Mouse (Mus musculus) CH12.LX (cell line): Measurements from ENCODE around the gene Dlx2. TPM values are rescaled to one million over a fixed set of nuclear protein-coding genes. Genes with fewer than 3 reads are reported as not detected.

Experiments
- DNase-seq: peaks from one replicate; pipeline ENCODE4 v3.0.0-alpha.2; 2013; ENCODE audit errors: extremely low read depth
- H3K27ac ChIP-seq: 2 replicates; pipeline ENCODE4 v1.5.1; 2012; ENCODE audit warnings: low read depth, mild to moderate bottlenecking, control low read depth, moderate library complexity; ENCODE audit not compliant: insufficient read depth
- H3K27me3 ChIP-seq: replicated peaks from 2 replicates; pipeline ENCODE3; 2012; ENCODE audit warnings: inconsistent platforms
- H3K36me3 ChIP-seq, 2 experiments: replicated peaks in 1 of 2; 2 replicates each; pipeline versions ENCODE3 to v1.6.1; 2012; ENCODE audit warnings: inconsistent platforms in 1 of 2, low read length in 1 of 2, mild to moderate bottlenecking in 1 of 2, mixed read lengths in 1 of 2, moderate library complexity in 1 of 2; ENCODE audit not compliant: control insufficient read depth in 1 of 2, insufficient read depth in 1 of 2
- H3K4me1 ChIP-seq, 2 experiments: 2 replicates each; pipeline ENCODE4 v1.6.1; 2012; ENCODE audit warnings: inconsistent platforms in 1 of 2, moderate library complexity in 1 of 2; ENCODE audit not compliant: insufficient read depth in 2 of 2, control insufficient read depth in 1 of 2
- H3K4me2 ChIP-seq: 2 replicates; pipeline ENCODE4 v1.6.1; 2012; ENCODE audit warnings: low read depth, mild to moderate bottlenecking, control low read depth; ENCODE audit not compliant: poor library complexity, insufficient read depth, severe bottlenecking
- H3K4me3 ChIP-seq, 3 experiments: fragments of 150-350 bp in 1 of 3; sonication (generic) in 1 of 3; replicated peaks in 1 of 3; 2 replicates each; pipeline versions ENCODE3 to v1.5.1; 2011 to 2012; ENCODE audit warnings: low read depth in 2 of 3, low read length in 2 of 3, mild to moderate bottlenecking in 2 of 3, moderate library complexity in 2 of 3, control low read depth in 1 of 3, improper control_type of control experiment in 1 of 3, inconsistent platforms in 1 of 3, mixed read lengths in 1 of 3; ENCODE audit not compliant: poor library complexity in 1 of 3
- H3K79me2 ChIP-seq: replicated peaks from 2 replicates; pipeline ENCODE4 v1.6.1; 2012; ENCODE audit warnings: mild to moderate bottlenecking, moderate library complexity; ENCODE audit not compliant: control insufficient read depth, poor library complexity, insufficient read depth, severe bottlenecking; ENCODE audit errors: extremely low read depth
- H3K9ac ChIP-seq: 2 replicates; pipeline ENCODE4 v1.6.1; 2012; ENCODE audit warnings: low read depth, mild to moderate bottlenecking, control low read depth, moderate library complexity; ENCODE audit not compliant: insufficient read depth
- H3K9me3 ChIP-seq: replicated peaks from 2 replicates; pipeline ENCODE3; 2012; ENCODE audit warnings: low read length, inconsistent platforms, mixed read lengths
- BHLHE40 ChIP-seq: IDR thresholded peaks from 2 replicates; pipeline ENCODE4 v1.6.1; 2011; ENCODE audit warnings: mild to moderate bottlenecking, low read depth, low read length, improper control_type of control experiment
- CHD1 ChIP-seq: IDR thresholded peaks from 2 replicates; pipeline ENCODE4 v1.6.1; 2012; ENCODE audit warnings: low read depth, low read length, improper control_type of control experiment, inconsistent platforms
- CHD2 ChIP-seq: IDR thresholded peaks from 2 replicates; pipeline ENCODE4 v1.6.1; 2011; ENCODE audit warnings: low read length, improper control_type of control experiment
- CTCF ChIP-seq, 2 experiments: IDR thresholded peaks in 1 of 2; conservative IDR thresholded peaks in 1 of 2; 2 replicates each; pipeline ENCODE4 v1.5.1; 2011 to 2012; ENCODE audit warnings: low read depth in 2 of 2, low read length in 2 of 2, improper control_type of control experiment in 1 of 2, inconsistent platforms in 1 of 2, mild to moderate bottlenecking in 1 of 2, moderate library complexity in 1 of 2
- E2F4 ChIP-seq: IDR thresholded peaks from 2 replicates; pipeline ENCODE4 v1.6.1; 2011; ENCODE audit warnings: low read depth, low read length, improper control_type of control experiment; ENCODE audit not compliant: insufficient replicate concordance
- HCFC1 ChIP-seq: IDR thresholded peaks from 2 replicates; pipeline ENCODE4 v1.6.1; 2012; ENCODE audit warnings: low read depth, mild to moderate bottlenecking, inconsistent platforms, low read length, improper control_type of control experiment
- IRF4 ChIP-seq: IDR thresholded peaks from 2 replicates; pipeline ENCODE4 v1.6.1; 2014; ENCODE audit warnings: low read depth, mild to moderate bottlenecking, inconsistent platforms, low read length, improper control_type of control experiment
- JUN ChIP-seq: IDR thresholded peaks from 2 replicates; pipeline ENCODE4 v1.6.1; 2011; ENCODE audit warnings: low read depth, mild to moderate bottlenecking, low read length, improper control_type of control experiment, moderate library complexity; ENCODE audit not compliant: insufficient read depth
- JUND ChIP-seq: conservative IDR thresholded peaks from 2 replicates; pipeline ENCODE4 v1.6.1; 2011; ENCODE audit warnings: low read depth, low read length, improper control_type of control experiment
- KAT2A ChIP-seq: IDR thresholded peaks from 2 replicates; pipeline ENCODE4 v1.6.1; 2012; ENCODE audit warnings: low read length, improper control_type of control experiment, inconsistent platforms; ENCODE audit not compliant: insufficient replicate concordance
- MAFK ChIP-seq: IDR thresholded peaks from 2 replicates; pipeline ENCODE4 v1.6.1; 2011; ENCODE audit warnings: low read length, improper control_type of control experiment; ENCODE audit not compliant: insufficient replicate concordance
- MEF2A ChIP-seq: IDR thresholded peaks from 2 replicates; pipeline ENCODE4 v1.6.1; 2014; ENCODE audit warnings: low read depth, mild to moderate bottlenecking, inconsistent platforms, low read length, improper control_type of control experiment, borderline replicate concordance
- MXI1 ChIP-seq: IDR thresholded peaks from 2 replicates; pipeline ENCODE4 v1.6.1; 2011; ENCODE audit warnings: mild to moderate bottlenecking, low read depth, low read length, improper control_type of control experiment
- MYC ChIP-seq: IDR thresholded peaks from 2 replicates; pipeline ENCODE4 v1.6.1; 2011; ENCODE audit warnings: low read depth, mild to moderate bottlenecking, improper control_type of control experiment, low read length
- NELFE ChIP-seq: IDR thresholded peaks from 2 replicates; pipeline ENCODE4 v1.6.1; 2011; ENCODE audit warnings: low read depth, low read length, improper control_type of control experiment
- NRF1 ChIP-seq: IDR thresholded peaks from 2 replicates; pipeline ENCODE4 v1.6.1; 2014; ENCODE audit warnings: low read depth, mild to moderate bottlenecking, inconsistent platforms, low read length, improper control_type of control experiment, moderate library complexity
- POLR2A ChIP-seq: IDR thresholded peaks from 2 replicates; pipeline ENCODE4 v1.6.1; 2011; ENCODE audit warnings: low read depth, mild to moderate bottlenecking, improper control_type of control experiment, low read length
- POLR2AphosphoS2 ChIP-seq: IDR thresholded peaks from 2 replicates; pipeline ENCODE4 v1.6.1; 2011; ENCODE audit warnings: low read depth, low read length, improper control_type of control experiment
- RAD21 ChIP-seq: IDR thresholded peaks from 2 replicates; pipeline ENCODE4 v1.6.1; 2011; ENCODE audit warnings: low read depth, mild to moderate bottlenecking, low read length, improper control_type of control experiment, moderate library complexity
- RCOR1 ChIP-seq: conservative IDR thresholded peaks from 2 replicates; pipeline ENCODE4 v1.6.1; 2012; ENCODE audit warnings: low read depth, mild to moderate bottlenecking, inconsistent platforms, low read length, improper control_type of control experiment
- SIN3A ChIP-seq: IDR thresholded peaks from 2 replicates; pipeline ENCODE4 v1.6.1; 2012; ENCODE audit warnings: low read length, improper control_type of control experiment, inconsistent platforms
- SMC3 ChIP-seq: IDR thresholded peaks from 2 replicates; pipeline ENCODE4 v1.6.1; 2011; ENCODE audit warnings: low read depth, low read length, improper control_type of control experiment
- TBP ChIP-seq: conservative IDR thresholded peaks from 2 replicates; pipeline ENCODE4 v1.6.1; 2011; ENCODE audit warnings: low read depth, low read length, improper control_type of control experiment
- TCF12 ChIP-seq: IDR thresholded peaks from 2 replicates; pipeline ENCODE4 v1.6.1; 2014; ENCODE audit warnings: low read depth, mild to moderate bottlenecking, inconsistent platforms, low read length, improper control_type of control experiment
- UBTF ChIP-seq: IDR thresholded peaks from 2 replicates; pipeline ENCODE4 v1.6.1; 2012; ENCODE audit warnings: low read depth, mild to moderate bottlenecking, inconsistent platforms, low read length, improper control_type of control experiment, moderate library complexity
- USF2 ChIP-seq: conservative IDR thresholded peaks from 2 replicates; pipeline ENCODE4 v1.6.1; 2011; ENCODE audit warnings: low read depth, low read length, improper control_type of control experiment
- ZC3H11A ChIP-seq: IDR thresholded peaks from 2 replicates; pipeline ENCODE4 v1.6.1; 2012; ENCODE audit warnings: low read depth, mild to moderate bottlenecking, inconsistent platforms, low read length, improper control_type of control experiment
- ZKSCAN1 ChIP-seq: IDR thresholded peaks from 2 replicates; pipeline ENCODE4 v1.6.1; 2012; ENCODE audit warnings: low read depth, inconsistent platforms, low read length, improper control_type of control experiment, borderline replicate concordance
- ZMIZ1 ChIP-seq: IDR thresholded peaks from 2 replicates; pipeline ENCODE4 v1.6.1; 2012; ENCODE audit warnings: low read depth, mild to moderate bottlenecking, inconsistent platforms, low read length, improper control_type of control experiment
- dilution Hi-C: fragments of 300-500 bp; cut with MboI; formaldehyde crosslinking; loops from 2 replicates; pipeline ENCODE4 v1.14.3; 2020; ENCODE audit warnings: low sequenced_read_pairs; ENCODE audit not compliant: extremely low pct_unique_long_range_greater_than_20kb, extremely low pct_ligation_motif_present
- in situ Hi-C: fragments of 300-500 bp; cut with MboI; formaldehyde crosslinking; loops from 3 replicates; pipeline ENCODE4 v1.14.3; 2019; ENCODE audit warnings: low sequenced_read_pairs, low pct_ligation_motif_present, low pct_unique_long_range_greater_than_20kb, mixed read lengths
- polyA plus RNA-seq: library from polyadenylated mRNA; unstranded; fragments of >175 nt; gene quantifications from 2 replicates; pipeline ENCODE4 v1.2.1, GENCODE M21; 2012; ENCODE audit warnings: low read depth; ENCODE audit not compliant: insufficient read length
- total RNA-seq, 2 experiments: library from RNA; depleted of rRNA; stranded (reverse); fragments of 300-350 nt in 1 of 2; fragments of >200 nt in 1 of 2; gene quantifications; 2 replicates each; pipeline ENCODE4 v1.2.3; 2012 to 2014

The Dlx2 gene
- total and polyA plus RNA-seq, 3 experiments: not detected

DNA sequence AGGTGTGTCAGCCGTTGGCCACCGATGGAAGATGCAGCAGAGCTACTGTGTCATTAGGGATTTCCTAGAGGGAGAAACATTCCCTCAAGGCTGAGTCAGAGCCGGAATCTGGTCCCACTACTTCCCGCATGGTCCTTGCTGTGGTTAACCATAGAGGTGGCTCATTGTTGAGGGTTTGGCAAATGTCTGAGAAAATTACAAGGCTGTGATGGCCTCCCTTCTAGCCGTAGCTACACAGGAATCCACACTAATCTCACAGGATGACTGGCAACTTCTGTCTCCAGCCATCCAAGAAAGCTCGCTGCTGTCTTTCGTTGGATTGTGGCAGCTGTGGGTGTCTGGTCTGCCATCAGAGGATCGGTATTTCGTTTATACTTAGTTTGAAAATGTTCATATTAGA lies 42.6 kb upstream of the Dlx2 start:
- H3K79me2 ChIP-seq: no peaks in the 10 kb centered on the region
- dilution Hi-C loops: no loop called here

DNA sequence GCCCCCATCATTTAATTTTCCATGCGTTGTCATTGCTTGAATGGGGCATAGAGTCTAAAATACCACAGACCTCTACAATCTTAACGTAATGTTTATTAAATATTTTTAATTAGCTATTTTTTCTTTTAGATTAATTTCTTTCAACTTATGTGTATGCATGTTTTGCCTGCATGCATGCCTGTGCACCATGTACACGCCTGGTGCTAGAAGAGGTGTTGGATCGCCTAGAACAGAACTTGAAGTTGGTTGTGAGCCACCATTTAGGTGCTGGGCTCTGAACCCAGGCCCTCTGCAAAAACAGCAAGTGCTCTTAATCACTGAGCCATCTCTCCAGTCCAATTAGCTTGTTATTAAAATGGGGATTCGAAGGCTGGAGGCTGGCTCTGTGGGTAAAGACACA lies 34.9 kb upstream of the Dlx2 start:
- no peak overlapping the region for H3K27ac ChIP-seq
- no peak overlapping the region for H3K9ac ChIP-seq
- peaks cover 2% of the 10 kb centered on the region for H3K9me3 ChIP-seq
- H3K4me1 ChIP-seq: peaks cover 0 to 5% of the 10 kb centered on the region in 2 experiments; a peak in 2 of 4 replicates
- H3K36me3 ChIP-seq: no peaks in the 10 kb centered on the region
- H3K27me3 ChIP-seq: peaks cover 11% of the 10 kb centered on the region
- in situ Hi-C loops: no loop called here
- H3K4me2 ChIP-seq: peak overlapping the region; percentile 97; the same call in 1 of the 2 replicates
- dilution Hi-C loops: no loop called here
- DNase-seq: no peak
- H3K4me3 ChIP-seq: peak overlapping the region in 1 of 3 experiments; percentile 42
- no peak for TF ChIP-seq ZKSCAN1
- TF ChIP-seq POLR2A: no peak
- TF ChIP-seq KAT2A: no peak
- TF ChIP-seq CHD2: no peak
- no peak for TF ChIP-seq MXI1
- no peak for TF ChIP-seq E2F4
- TF ChIP-seq IRF4: no peak
- no peak for TF ChIP-seq POLR2AphosphoS2
- TF ChIP-seq ZC3H11A: no peak
- TF ChIP-seq MYC: no peak
- TF ChIP-seq USF2: no peak
- no peak for TF ChIP-seq SIN3A
- no peak for TF ChIP-seq HCFC1
- no peak for TF ChIP-seq TCF12
- no peak for TF ChIP-seq UBTF
- H3K79me2 ChIP-seq: no peaks in the 10 kb centered on the region

More for the DNA sequence above, 42.6 kb upstream of the Dlx2 start:
- Histone ChIP-seq H3K4me3 (no peak overlapping the region), H3K4me1 (no peaks in the 10 kb centered on the region), H3K36me3 (no peaks in the 10 kb centered on the region), H3K4me2 (no peak overlapping the region), H3K27me3 (peaks cover 1% of the 10 kb centered on the region), H3K9me3 (no peaks in the 10 kb centered on the region), H3K27ac (no peak overlapping the region), H3K9ac (no peak overlapping the region)
- DNase-seq: no peak
- in situ Hi-C loops: no loop called here
- TF ChIP-seq MAFK (no peak), ZMIZ1 (no peak), NRF1 (no peak), SMC3 (no peak), IRF4 (no peak), CTCF (conservative IDR thresholded peaks at IDR 0.05 in 1 of 2, IDR thresholded peaks at IDR 0.05 in 1 of 2; ENCODE audit: low read depth in 2 of 2, low read length in 2 of 2) (no peak), TBP (no peak), POLR2A (no peak), MEF2A (no peak), JUND (no peak), RCOR1 (no peak), JUN (no peak), USF2 (no peak), BHLHE40 (no peak), CHD1 (no peak), RAD21 (no peak), CHD2 (no peak), NELFE (no peak)
- TF ChIP-seq, all 38 proteins: peak for 0
